Mouse (Mus musculus): Measurements from ENCODE around the gene Mlycd. TPM values are rescaled to one million over a fixed set of nuclear protein-coding genes. Genes with fewer than 3 reads are reported as not detected.

Mlycd gene
- polyA plus RNA-seq, 1 experiment from 2014 or later = 16.7 TPM

DNA sequence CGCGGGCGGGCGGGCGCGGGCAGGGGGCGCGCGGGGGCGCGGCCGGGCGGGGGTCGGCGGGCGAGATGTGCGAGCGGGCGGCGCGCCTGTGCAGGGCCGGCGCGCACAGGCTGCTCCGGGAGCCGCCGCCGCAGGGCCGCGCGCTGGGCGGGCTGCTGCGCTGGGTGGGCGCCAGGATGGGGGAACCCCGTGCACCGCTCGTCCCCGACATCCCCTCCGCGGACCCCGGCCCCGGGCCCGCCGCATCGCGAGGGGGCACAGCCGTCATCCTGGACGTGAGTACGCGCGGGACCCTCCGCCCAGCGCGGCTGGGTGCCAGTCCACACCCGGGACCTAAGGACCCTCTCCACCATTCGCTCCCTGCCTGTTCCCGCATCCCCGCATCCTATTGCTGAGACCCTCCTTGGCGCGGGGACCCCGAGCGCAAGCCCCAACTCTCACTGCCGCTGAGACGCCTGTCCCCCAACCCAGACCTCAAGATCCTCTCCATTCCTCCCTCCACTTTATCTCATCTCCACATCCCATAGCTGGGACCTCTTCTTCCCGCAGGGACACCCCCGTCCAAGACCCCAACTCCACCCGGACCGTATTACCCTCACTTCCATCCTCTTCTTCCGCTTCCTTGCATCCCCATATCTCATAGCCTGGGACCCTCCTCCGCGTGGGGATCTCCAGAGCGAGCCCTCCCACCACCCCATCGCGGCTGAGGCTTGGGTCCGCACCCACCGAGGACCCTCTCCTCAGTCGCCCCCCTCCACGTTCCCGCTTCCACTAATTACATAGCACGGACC, 52.5 kb downstream of the Mlycd start:
- no peaks in the 10 kb centered on the region for H3K4me1 ChIP-seq (ENCODE audit: control insufficient read depth, insufficient read depth, low read length)
- no peak for ATAC-seq (ENCODE audit: insufficient number of reproducible peaks, insufficient read depth, low FRiP score, low read depth)
- 1% methylated on average over 62 of the region's 80 CpGs for WGBS

DNA sequence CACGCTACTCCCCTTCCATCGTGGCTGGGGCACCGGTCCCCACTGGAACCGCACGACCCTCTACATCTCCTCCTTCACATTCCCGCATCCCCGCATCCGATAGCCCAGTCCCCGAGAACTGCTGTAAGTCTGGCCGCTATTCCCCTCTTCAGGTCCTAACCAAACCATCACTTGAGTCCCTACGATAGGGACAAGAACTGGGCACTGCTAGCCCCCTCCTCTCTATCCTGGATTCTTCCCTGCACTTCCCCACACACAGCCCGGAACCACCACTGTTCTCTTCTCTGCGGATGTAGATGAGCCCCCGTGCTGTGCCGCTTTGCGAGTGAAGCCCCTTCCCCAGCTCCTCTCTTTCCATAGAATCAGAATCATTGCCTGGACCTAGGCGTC, 53.1 kb downstream of the Mlycd start:
- Histone ChIP-seq H3K9ac (replicated peaks; ENCODE audit: low read depth, low read length) (no peak overlapping the region), H3K27ac (ENCODE audit: low read length) (no peak overlapping the region), H3K4me3 (ENCODE audit: low read depth, low read length) (peak overlapping the region; percentile 61), H3K4me2 (replicated peaks; ENCODE audit: low read depth, low read length) (peak overlapping the region; percentile 99), H3K9me3 (ENCODE audit: control insufficient read depth, low read depth, low read length) (no peaks in the 10 kb centered on the region), H3K27me3 (ENCODE audit: control insufficient read depth, insufficient read depth, low read length) (peaks cover 7% of the 10 kb centered on the region; the same call in 1 of the 2 replicates), H3K4me1 (ENCODE audit: control insufficient read depth, insufficient read depth, low read length) (no peaks in the 10 kb centered on the region), H3K36me3 (ENCODE audit: control insufficient read depth, insufficient read depth, low read length) (no peaks in the 10 kb centered on the region)
- 4% methylated on average over 17 of the region's 17 CpGs for WGBS
- no peak for ATAC-seq (ENCODE audit: insufficient number of reproducible peaks, insufficient read depth, low FRiP score, low read depth)

More for the DNA sequence above, 52.5 kb downstream of the Mlycd start:
- Histone ChIP-seq H3K4me3 (ENCODE audit: low read depth, low read length) (peak overlapping the region; percentile 61), H3K9ac (replicated peaks; ENCODE audit: low read depth, low read length) (peak overlapping the region; percentile 45), H3K27me3 (ENCODE audit: control insufficient read depth, insufficient read depth, low read length) (peaks cover 7% of the 10 kb centered on the region; the same call in 1 of the 2 replicates), H3K36me3 (ENCODE audit: control insufficient read depth, insufficient read depth, low read length) (no peaks in the 10 kb centered on the region), H3K9me3 (ENCODE audit: control insufficient read depth, low read depth, low read length) (no peaks in the 10 kb centered on the region), H3K27ac (ENCODE audit: low read length) (no peak overlapping the region), H3K4me2 (replicated peaks; ENCODE audit: low read depth, low read length) (peak overlapping the region; percentile 99)

DNA sequence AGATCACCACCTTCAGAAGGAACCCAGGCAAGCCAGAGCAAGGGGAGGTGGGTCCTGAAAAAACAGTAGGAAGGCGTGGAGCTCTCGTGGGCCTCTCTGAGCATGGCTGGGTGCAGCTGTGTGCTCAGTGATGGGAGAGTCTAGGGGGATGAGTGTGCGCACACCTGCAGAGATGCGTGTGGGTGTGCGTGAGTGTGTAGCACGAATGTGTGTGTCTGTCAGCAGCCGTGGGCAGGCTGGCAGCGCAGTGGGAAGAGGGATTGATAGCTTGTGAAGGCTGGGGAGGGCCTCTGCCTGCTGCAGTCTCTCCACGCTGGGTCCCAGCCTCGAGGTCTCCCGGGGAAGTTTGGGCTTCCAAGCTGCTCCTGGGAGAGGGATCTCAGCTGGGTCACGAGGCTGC, 54.9 kb downstream of the Mlycd start:
- Histone ChIP-seq H3K36me3 (ENCODE audit: control insufficient read depth, insufficient read depth, low read length) (no peaks in the 10 kb centered on the region), H3K9me3 (ENCODE audit: control insufficient read depth, low read depth, low read length) (no peaks in the 10 kb centered on the region), H3K27ac (ENCODE audit: low read length) (no peak overlapping the region), H3K9ac (replicated peaks; ENCODE audit: low read depth, low read length) (no peak overlapping the region), H3K4me2 (replicated peaks; ENCODE audit: low read depth, low read length) (no peak overlapping the region), H3K4me1 (ENCODE audit: control insufficient read depth, insufficient read depth, low read length) (no peaks in the 10 kb centered on the region), H3K4me3 (ENCODE audit: low read depth, low read length) (no peak overlapping the region), H3K27me3 (ENCODE audit: control insufficient read depth, insufficient read depth, low read length) (peaks cover 7% of the 10 kb centered on the region; the same call in 1 of the 2 replicates)
- no peak for ATAC-seq (ENCODE audit: insufficient number of reproducible peaks, insufficient read depth, low FRiP score, low read depth)
- whole genome bisulfite sequencing = 74% methylated on average over 12 of the region's 12 CpGs

DNA sequence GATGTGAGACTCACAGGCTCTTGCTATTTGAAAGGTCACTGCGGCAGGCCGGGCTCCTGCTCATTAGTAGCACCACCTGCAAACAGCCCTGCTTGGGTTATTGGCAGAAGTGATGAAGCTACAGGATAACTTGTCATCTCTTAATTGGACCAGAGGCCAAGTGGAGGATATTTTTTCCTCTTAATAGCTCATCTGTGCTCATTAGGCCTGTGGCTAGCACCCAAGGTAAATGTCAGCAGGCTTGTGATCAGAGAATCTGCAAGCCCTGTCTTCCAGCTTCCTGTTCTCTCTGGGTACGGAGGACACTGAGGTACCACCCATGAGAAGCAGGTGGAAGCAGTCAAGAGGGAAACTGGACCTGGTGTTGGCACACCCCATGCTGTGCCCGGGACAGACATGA, 56.5 kb downstream of the Mlycd start:
- H3K27me3 ChIP-seq (ENCODE audit: control insufficient read depth, insufficient read depth, low read length) = peaks cover 7% of the 10 kb centered on the region; the same call in 1 of the 2 replicates
- H3K36me3 ChIP-seq (ENCODE audit: control insufficient read depth, insufficient read depth, low read length) = no peaks in the 10 kb centered on the region
- no peak overlapping the region for H3K4me3 ChIP-seq (ENCODE audit: low read depth, low read length)
- H3K4me1 ChIP-seq (ENCODE audit: control insufficient read depth, insufficient read depth, low read length) = no peaks in the 10 kb centered on the region
- ATAC-seq (ENCODE audit: insufficient number of reproducible peaks, insufficient read depth, low FRiP score, low read depth) = no peak
- no peak overlapping the region for H3K4me2 ChIP-seq (replicated peaks; ENCODE audit: low read depth, low read length)
- no peak overlapping the region for H3K9ac ChIP-seq (replicated peaks; ENCODE audit: low read depth, low read length)
- no peaks in the 10 kb centered on the region for H3K9me3 ChIP-seq (ENCODE audit: control insufficient read depth, low read depth, low read length)
- WGBS = 89% methylated on average over 4 of the region's 4 CpGs
- no peak overlapping the region for H3K27ac ChIP-seq (ENCODE audit: low read length)

DNA sequence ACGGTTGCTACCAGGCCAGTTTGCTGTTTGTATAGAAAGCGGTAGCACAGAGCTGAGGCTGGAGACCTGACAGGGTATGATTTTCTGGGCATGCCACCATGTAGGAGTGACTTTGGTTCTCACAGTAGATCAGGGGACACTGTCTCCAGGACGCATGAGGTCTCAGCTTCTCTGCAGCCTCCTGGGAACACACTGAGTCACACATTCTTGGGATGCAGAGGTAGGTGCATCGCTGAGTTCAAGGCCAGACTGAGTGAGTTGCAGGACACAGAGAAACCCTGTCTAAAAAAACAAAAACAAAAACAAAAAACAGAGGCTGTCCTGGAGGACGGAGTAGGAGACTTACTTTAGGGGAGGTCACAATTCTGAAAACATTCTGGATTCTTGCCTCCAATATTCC, 58.2 kb downstream of the Mlycd start:
- Histone ChIP-seq H3K36me3 (ENCODE audit: control insufficient read depth, insufficient read depth, low read length) (no peaks in the 10 kb centered on the region), H3K4me1 (ENCODE audit: control insufficient read depth, insufficient read depth, low read length) (no peaks in the 10 kb centered on the region), H3K27ac (ENCODE audit: low read length) (no peak overlapping the region), H3K4me3 (ENCODE audit: low read depth, low read length) (no peak overlapping the region), H3K27me3 (ENCODE audit: control insufficient read depth, insufficient read depth, low read length) (no peaks in the 10 kb centered on the region), H3K9me3 (ENCODE audit: control insufficient read depth, low read depth, low read length) (no peaks in the 10 kb centered on the region), H3K4me2 (replicated peaks; ENCODE audit: low read depth, low read length) (no peak overlapping the region), H3K9ac (replicated peaks; ENCODE audit: low read depth, low read length) (no peak overlapping the region)
- ATAC-seq (ENCODE audit: insufficient number of reproducible peaks, insufficient read depth, low FRiP score, low read depth) = no peak
- 82% methylated on average over 5 of the region's 5 CpGs for WGBS

DNA sequence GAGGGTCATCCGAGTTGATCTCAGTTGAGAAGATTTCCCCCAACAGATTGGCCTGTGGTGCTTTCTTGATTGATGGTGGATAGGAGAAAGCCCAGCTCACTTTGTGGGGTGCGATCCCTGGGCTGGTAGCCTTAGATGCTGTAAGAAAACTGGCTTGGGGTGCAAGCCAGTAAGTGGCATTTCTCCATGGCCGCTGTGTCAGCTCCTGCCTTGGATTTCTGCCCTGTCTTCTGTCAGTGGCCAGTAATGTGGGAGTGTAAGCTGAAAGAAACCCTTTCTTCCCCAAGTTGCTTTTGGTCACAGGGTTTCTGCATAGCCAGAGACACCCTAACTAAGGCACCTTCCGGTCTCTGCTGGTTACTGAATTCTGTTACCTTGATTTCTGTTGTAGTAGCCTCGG, 61.4 kb downstream of the Mlycd start:
- no peak overlapping the region for H3K4me2 ChIP-seq (replicated peaks; ENCODE audit: low read depth, low read length)
- H3K27ac ChIP-seq (ENCODE audit: low read length) = no peak overlapping the region
- no peaks in the 10 kb centered on the region for H3K9me3 ChIP-seq (ENCODE audit: control insufficient read depth, low read depth, low read length)
- H3K9ac ChIP-seq (replicated peaks; ENCODE audit: low read depth, low read length) = no peak overlapping the region
- 74% methylated on average over 5 of the region's 5 CpGs for WGBS
- ATAC-seq (ENCODE audit: insufficient number of reproducible peaks, insufficient read depth, low FRiP score, low read depth) = no peak
- H3K27me3 ChIP-seq (ENCODE audit: control insufficient read depth, insufficient read depth, low read length) = no peaks in the 10 kb centered on the region
- H3K36me3 ChIP-seq (ENCODE audit: control insufficient read depth, insufficient read depth, low read length) = no peaks in the 10 kb centered on the region
- no peak overlapping the region for H3K4me3 ChIP-seq (ENCODE audit: low read depth, low read length)
- H3K4me1 ChIP-seq (ENCODE audit: control insufficient read depth, insufficient read depth, low read length) = no peaks in the 10 kb centered on the region

DNA sequence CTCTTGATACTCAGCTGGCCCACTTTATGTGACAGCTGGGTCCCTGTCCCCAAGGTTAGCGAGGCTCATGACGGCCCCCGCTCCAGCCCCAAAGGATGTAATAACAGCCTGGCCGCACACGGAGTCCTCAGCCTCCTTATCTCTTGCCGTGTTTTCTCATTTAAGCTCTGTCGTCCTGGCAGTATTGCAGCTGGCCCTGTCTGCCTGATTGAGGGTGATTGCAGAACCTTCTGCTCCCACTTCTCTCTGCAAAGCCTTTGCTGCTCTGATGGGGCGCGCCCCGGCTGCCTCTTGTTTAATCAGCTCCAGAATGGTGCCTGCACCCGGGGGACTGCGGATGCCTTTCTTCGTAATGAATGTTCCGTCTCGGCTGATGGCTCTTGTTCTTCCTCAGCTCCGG, 65.0 kb downstream of the Mlycd start:
- no peaks in the 10 kb centered on the region for H3K4me1 ChIP-seq (ENCODE audit: control insufficient read depth, insufficient read depth, low read length)
- no peak overlapping the region for H3K27ac ChIP-seq (ENCODE audit: low read length)
- 32% methylated on average over 16 of the region's 16 CpGs for WGBS
- H3K36me3 ChIP-seq (ENCODE audit: control insufficient read depth, insufficient read depth, low read length) = no peaks in the 10 kb centered on the region
- no peaks in the 10 kb centered on the region for H3K9me3 ChIP-seq (ENCODE audit: control insufficient read depth, low read depth, low read length)
- H3K27me3 ChIP-seq (ENCODE audit: control insufficient read depth, insufficient read depth, low read length) = no peaks in the 10 kb centered on the region
- H3K4me2 ChIP-seq (replicated peaks; ENCODE audit: low read depth, low read length) = no peak overlapping the region
- no peak for ATAC-seq (ENCODE audit: insufficient number of reproducible peaks, insufficient read depth, low FRiP score, low read depth)
- H3K4me3 ChIP-seq (ENCODE audit: low read depth, low read length) = no peak overlapping the region
- no peak overlapping the region for H3K9ac ChIP-seq (replicated peaks; ENCODE audit: low read depth, low read length)
